Mouse (Mus musculus) lung, postnatal 0 days (tissue): ENCODE measurements around the gene Mfsd14a. TPM values are rescaled to one million over a fixed set of nuclear protein-coding genes. Genes with fewer than 3 reads are reported as not detected.

Experiments
- ATAC-seq: fragments of 200-750 bp; cut with Nextera tagmentation; 2 replicates; pipeline ENCODE4 v1.8.0; 2017; ENCODE audit warnings: moderate library complexity
- DNase-seq: peaks from one replicate; pipeline ENCODE4 v3.0.0-alpha.2; 2016; ENCODE audit warnings: low spot score
- H3K27ac ChIP-seq: fragments of 300-500 bp; sonication (generic); 2 replicates; pipeline ENCODE4 v1.5.1; 2014; ENCODE audit warnings: antibody characterized with exemption, mild to moderate bottlenecking, low read length, mixed read lengths
- H3K27me3 ChIP-seq: fragments of 300-500 bp; sonication (generic); replicated peaks from 2 replicates; pipeline ENCODE4 v1.6.1; 2014; ENCODE audit warnings: low read length, mixed read lengths; ENCODE audit not compliant: insufficient read depth
- H3K36me3 ChIP-seq: fragments of 300-500 bp; sonication (generic); 2 replicates; pipeline ENCODE4 v1.6.1; 2014; ENCODE audit warnings: low read length, mixed read lengths; ENCODE audit not compliant: insufficient read depth
- H3K4me1 ChIP-seq: fragments of 300-500 bp; sonication (generic); 2 replicates; pipeline ENCODE4 v1.6.1; 2014; ENCODE audit warnings: antibody characterized with exemption, low read depth, low read length, mixed read lengths; ENCODE audit not compliant: insufficient read depth
- H3K4me2 ChIP-seq: fragments of 300-500 bp; sonication (generic); replicated peaks from 2 replicates; pipeline ENCODE4 v1.6.1; 2014; ENCODE audit warnings: low read depth, mild to moderate bottlenecking, low read length, moderate library complexity, mixed read lengths
- H3K4me3 ChIP-seq: fragments of 300-500 bp; sonication (generic); 2 replicates; pipeline ENCODE4 v1.5.1; 2014; ENCODE audit warnings: low read depth, low read length
- H3K9ac ChIP-seq: fragments of 300-500 bp; sonication (generic); replicated peaks from 2 replicates; pipeline ENCODE4 v1.6.1; 2014; ENCODE audit warnings: low read depth, mild to moderate bottlenecking
- H3K9me3 ChIP-seq: fragments of 300-500 bp; sonication (generic); 2 replicates; pipeline ENCODE4 v1.6.1; 2016; ENCODE audit warnings: low read length, mixed read lengths
- CTCF ChIP-seq: IDR thresholded peaks from 2 replicates; pipeline ENCODE4 v1.5.1; 2016; ENCODE audit warnings: antibody characterized with exemption, mild to moderate bottlenecking
- EP300 ChIP-seq: IDR thresholded peaks from 2 replicates; pipeline ENCODE4 v1.6.1; 2016; ENCODE audit warnings: antibody characterized with exemption, mild to moderate bottlenecking, control low read depth
- WGBS: fragments of 180-500 bp; shearing (Covaris S2); extraction: QIAGEN DNeasy Blood & Tissue Kit; methylation state at CpG from one replicate; pipeline ENCODE4 v1.1.7; 2014; 5-methylcytosine and 5-hydroxymethylcytosine counted together
- polyA plus RNA-seq: library from polyadenylated mRNA; unstranded; fragments of >200 nt; fragmentation: Nextera tagmentation; extraction: Ambion mirVana; gene quantifications from 2 replicates; pipeline ENCODE4 v1.2.1, GENCODE M21; 2015

Mfsd14a gene
- polyA plus RNA-seq, 1 experiment from 2014 or later = 70.4 TPM

- no peaks in the 10 kb centered on the region for H3K9me3 ChIP-seq
- no peak overlapping the region for H3K4me3 ChIP-seq
- H3K27me3 ChIP-seq = no peaks in the 10 kb centered on the region
- H3K36me3 ChIP-seq = no peaks in the 10 kb centered on the region
- no peak overlapping the region for H3K4me2 ChIP-seq
- TF ChIP-seq EP300 (no peak), CTCF (no peak)
- H3K27ac ChIP-seq = no peak overlapping the region
- no peak for ATAC-seq
- DNase-seq = no peak
- WGBS = 59% methylated on average over 5 of the region's 5 CpGs
- no peak overlapping the region for H3K9ac ChIP-seq
- peaks cover 14% of the 10 kb centered on the region; the same call in 1 of the 2 replicates for H3K4me1 ChIP-seq
Observed at GRCm38 (mm10) chr3:116653278-116653945, 9.1 kb downstream of the Mfsd14a start.

- 39% methylated on average over 3 of the region's 3 CpGs for WGBS
- H3K27ac ChIP-seq = no peak overlapping the region
- H3K4me1 ChIP-seq = peaks cover 13% of the 10 kb centered on the region; the same call in 1 of the 2 replicates
- no peak for ATAC-seq
- no peak overlapping the region for H3K4me3 ChIP-seq
- TF ChIP-seq CTCF (no peak), EP300 (no peak)
- no peak overlapping the region for H3K9ac ChIP-seq
- no peak overlapping the region for H3K4me2 ChIP-seq
- no peaks in the 10 kb centered on the region for H3K9me3 ChIP-seq
- no peak for DNase-seq
- no peaks in the 10 kb centered on the region for H3K36me3 ChIP-seq
- no peaks in the 10 kb centered on the region for H3K27me3 ChIP-seq
Observed at GRCm38 (mm10) chr3:116652033-116652446, 10.4 kb downstream of the Mfsd14a start.

- Histone ChIP-seq H3K9ac (no peak overlapping the region), H3K36me3 (peaks cover 6% of the 10 kb centered on the region; the same call in 1 of the 2 replicates), H3K9me3 (no peaks in the 10 kb centered on the region), H3K4me2 (no peak overlapping the region), H3K4me1 (peaks cover 7% of the 10 kb centered on the region; the same call in 1 of the 2 replicates), H3K4me3 (no peak overlapping the region), H3K27ac (no peak overlapping the region), H3K27me3 (no peaks in the 10 kb centered on the region)
- ATAC-seq = no peak
- TF ChIP-seq CTCF (no peak), EP300 (no peak)
- 95% methylated on average over 9 of the region's 9 CpGs for WGBS
- no peak for DNase-seq
Observed at GRCm38 (mm10) chr3:116650698-116651097, 11.8 kb downstream of the Mfsd14a start.

- Histone ChIP-seq H3K4me1 (peaks cover 6% of the 10 kb centered on the region; the same call in 1 of the 2 replicates), H3K36me3 (peaks cover 13% of the 10 kb centered on the region; the same call in 1 of the 2 replicates), H3K4me3 (no peak overlapping the region), H3K9me3 (no peaks in the 10 kb centered on the region), H3K27me3 (no peaks in the 10 kb centered on the region), H3K9ac (no peak overlapping the region), H3K4me2 (no peak overlapping the region), H3K27ac (no peak overlapping the region)
- 87% methylated on average over 7 of the region's 7 CpGs for WGBS
- no peak for TF ChIP-seq CTCF
- TF ChIP-seq EP300 = no peak
- ATAC-seq = no peak
- peak; percentile 14 for DNase-seq
Observed at GRCm38 (mm10) chr3:116648805-116649204, 13.7 kb downstream of the Mfsd14a start.

GRCm38 (mm10) chr3:116646387-116646786 lies 16.1 kb downstream of the Mfsd14a start:
- no peaks in the 10 kb centered on the region for H3K4me1 ChIP-seq
- peaks cover 29% of the 10 kb centered on the region; the same call in 1 of the 2 replicates for H3K36me3 ChIP-seq
- TF ChIP-seq CTCF = no peak
- no peak for TF ChIP-seq EP300
- H3K9me3 ChIP-seq = no peaks in the 10 kb centered on the region
- no peak overlapping the region for H3K27ac ChIP-seq
- H3K9ac ChIP-seq = no peak overlapping the region
- H3K27me3 ChIP-seq = no peaks in the 10 kb centered on the region
- no peak overlapping the region for H3K4me3 ChIP-seq
- H3K4me2 ChIP-seq = no peak overlapping the region
- ATAC-seq (no peak), DNase-seq (no peak)
- 94% methylated on average over 1 of the region's 1 CpGs for WGBS

- H3K4me2 ChIP-seq = no peak overlapping the region
- DNase-seq (no peak), ATAC-seq (no peak)
- H3K4me3 ChIP-seq = no peak overlapping the region
- no peak overlapping the region for H3K9ac ChIP-seq
- no peak overlapping the region for H3K27ac ChIP-seq
- WGBS = 82% methylated on average over 2 of the region's 2 CpGs
- H3K36me3 ChIP-seq = peaks cover 44% of the 10 kb centered on the region
- H3K27me3 ChIP-seq = no peaks in the 10 kb centered on the region
- H3K9me3 ChIP-seq = no peaks in the 10 kb centered on the region
- H3K4me1 ChIP-seq = no peaks in the 10 kb centered on the region
- TF ChIP-seq CTCF (no peak), EP300 (no peak)
Observed at GRCm38 (mm10) chr3:116642373-116642772, 20.1 kb downstream of the Mfsd14a start.
